Mouse (Mus musculus) megakaryocyte, embryonic 14.5 days (primary cell): Measurements from ENCODE around the gene Ankrd52.

ENCODE experiments used
- FLI1 ChIP-seq: IDR thresholded peaks from 2 replicates; pipeline ENCODE4 v1.6.1; 2012; ENCODE audit warnings: low read length, inconsistent platforms, mixed read lengths
- GATA1 ChIP-seq: IDR thresholded peaks from 3 replicates; pipeline ENCODE4 v1.6.1; 2012; ENCODE audit warnings: mixed read lengths, low read length, inconsistent platforms, borderline replicate concordance

GRCm38 (mm10) chr10:128435873-128436272 lies 59.0 kb downstream of the Ankrd52 start:
- TF ChIP-seq GATA1 (no peak), FLI1 (no peak)
